Mouse (Mus musculus): ENCODE results near the gene Zzz3.

DNA sequence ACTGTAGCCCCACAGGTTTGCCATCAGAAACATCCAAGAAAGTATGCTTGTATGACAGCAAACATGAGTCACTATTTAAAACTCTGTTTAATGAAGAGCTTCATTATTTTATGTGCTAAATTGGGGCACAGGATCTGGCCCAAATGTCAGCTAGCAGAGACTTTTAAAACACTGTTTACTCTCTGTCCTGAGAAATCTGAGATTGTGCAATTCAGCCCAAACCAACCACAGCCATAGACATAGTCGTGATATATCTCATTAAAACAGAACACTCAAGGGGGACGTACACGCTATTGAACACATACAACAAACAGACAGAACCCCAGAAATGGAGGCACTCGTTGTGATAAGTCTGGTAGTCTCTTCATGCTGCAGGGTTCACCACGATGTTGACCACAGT is 95.2 kb downstream of the Zzz3 start:
- TF ChIP-seq GATA1 (IDR thresholded peaks at IDR 0.05; ENCODE audit: low read length) (no peak), TAL1 (IDR thresholded peaks at IDR 0.05; ENCODE audit: low read length) (no peak)

All from erythroblast, embryonic 14.5 days (primary cell).